Mouse (Mus musculus) ES-E14 (cell line): ENCODE measurements at regions not wholly inside any gene's neighbourhood (a gene's known extent, or its start where the extent isn't known, plus 50 kb on each side); places are given as distances from the start of the nearest gene placed in this dataset.
"Not testable (repeated sequence)": the region's sequence is repeated elsewhere in the genome, so short reads cannot be mapped to it uniquely, and the experiment has no call there.

ENCODE experiments used
- DNase-seq: peaks from one replicate; pipeline ENCODE4 v3.0.0-alpha.2; 2013; ENCODE audit warnings: low read depth, low spot score
- H3K27ac ChIP-seq: 2 replicates; pipeline ENCODE4 v1.5.1; 2012; ENCODE audit warnings: low read depth, mild to moderate bottlenecking, low read length, moderate library complexity, mixed read lengths; ENCODE audit not compliant: poor library complexity, insufficient read depth, severe bottlenecking
- H3K36me3 ChIP-seq: 2 replicates; pipeline ENCODE4 v1.6.1; 2012; ENCODE audit warnings: mild to moderate bottlenecking, low read length, moderate library complexity, mixed read lengths; ENCODE audit not compliant: control insufficient read depth, poor library complexity, insufficient read depth, severe bottlenecking
- H3K4me1 ChIP-seq, 2 experiments: fragments of 150-350 bp in 1 of 2; sonication (generic) in 1 of 2; 2 replicates each; pipeline ENCODE4 v1.6.1; 2012; ENCODE audit warnings: low read length in 2 of 2, mild to moderate bottlenecking in 1 of 2, mixed read lengths in 1 of 2; ENCODE audit not compliant: control insufficient read depth in 2 of 2, insufficient read depth in 2 of 2, poor library complexity in 1 of 2
- H3K4me3 ChIP-seq, 2 experiments: fragments of 150-350 bp in 1 of 2; sonication (generic) in 1 of 2; 2 replicates each; pipeline ENCODE4 v1.5.1; 2012; ENCODE audit warnings: low read length in 2 of 2, low read depth in 1 of 2, mild to moderate bottlenecking in 1 of 2, mixed read lengths in 1 of 2; ENCODE audit not compliant: insufficient read depth in 1 of 2, poor library complexity in 1 of 2, severe bottlenecking in 1 of 2
- H3K9ac ChIP-seq: 2 replicates; pipeline ENCODE4 v1.6.1; 2012; ENCODE audit warnings: low read depth, mild to moderate bottlenecking, low read length, mixed read lengths; ENCODE audit not compliant: poor library complexity, insufficient read depth, severe bottlenecking
- H3K9me3 ChIP-seq: fragments of 150-350 bp; sonication (generic); 2 replicates; pipeline ENCODE4 v1.6.1; 2012; ENCODE audit warnings: low read depth, mild to moderate bottlenecking, low read length; ENCODE audit not compliant: control insufficient read depth, insufficient read depth
- CHD2 ChIP-seq: IDR thresholded peaks from 2 replicates; pipeline ENCODE4 v1.6.1; 2014; ENCODE audit warnings: mild to moderate bottlenecking, low read depth, low read length, inconsistent platforms
- ZC3H11A ChIP-seq: IDR thresholded peaks from 2 replicates; pipeline ENCODE4 v1.6.1; 2012; ENCODE audit warnings: low read depth, mild to moderate bottlenecking, inconsistent platforms, low read length, borderline replicate concordance
- in situ Hi-C, 2 experiments: fragments of 600-800 bp; cut with MboI; formaldehyde crosslinking; loops; one replicate each; pipeline ENCODE4 v1.15.1; 2025; ENCODE audit warnings: low sequenced_read_pairs in 2 of 2, inconsistent platforms in 1 of 2; ENCODE audit not compliant: unreplicated experiment in 2 of 2

DNA sequence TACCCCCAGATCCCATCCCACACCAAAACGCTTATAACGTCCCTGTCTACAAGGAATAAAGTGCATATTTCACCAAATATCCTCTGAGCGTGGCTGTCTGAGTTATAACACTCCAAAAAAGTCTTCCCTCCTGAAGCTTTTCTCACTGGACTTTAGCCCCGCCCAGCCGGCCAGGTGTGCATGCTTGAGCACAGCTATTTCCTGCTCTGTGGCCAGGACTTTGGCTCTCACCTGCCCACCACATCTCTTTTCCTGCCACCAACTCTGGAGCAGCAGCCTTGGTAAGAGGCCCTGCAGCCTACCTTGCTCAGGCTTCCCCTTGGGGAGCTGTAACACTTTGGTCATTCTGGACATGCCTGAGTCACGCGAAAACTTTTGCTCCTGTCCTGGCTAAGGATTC lies 72.4 kb downstream of the Samt1 start:
- H3K4me1 ChIP-seq = no peaks in the 10 kb centered on the region
- H3K36me3 ChIP-seq = no peaks in the 10 kb centered on the region
- H3K27ac ChIP-seq = no peak overlapping the region
- no peak for DNase-seq
- in situ Hi-C loops = no loop called here
- H3K9ac ChIP-seq = no peak overlapping the region
- TF ChIP-seq CHD2 (no peak), ZC3H11A (no peak)
- H3K9me3 ChIP-seq = no peaks in the 10 kb centered on the region
- no peak overlapping the region for H3K4me3 ChIP-seq

DNA sequence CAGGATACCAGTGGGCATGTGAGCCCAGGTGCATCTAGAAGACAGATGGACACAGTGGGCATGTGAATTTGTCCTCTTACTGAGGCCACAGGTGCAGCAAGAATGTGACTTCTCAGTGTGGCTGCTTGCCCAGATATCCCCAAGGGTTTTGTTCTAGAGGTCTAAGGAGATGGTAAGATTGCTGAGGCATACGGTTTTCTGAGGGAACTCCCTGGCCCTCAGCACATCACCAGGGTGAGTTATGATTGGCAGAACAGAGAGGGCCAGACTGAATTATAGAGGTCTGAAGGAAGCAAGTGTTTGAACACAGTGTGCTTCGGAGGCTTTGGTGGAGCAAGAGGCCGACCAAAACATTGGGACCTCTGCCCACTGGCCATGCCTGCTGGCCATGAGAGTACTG lies 71.3 kb downstream of the Samt1 start:
- H3K9me3 ChIP-seq, H3K9ac ChIP-seq, H3K4me1 ChIP-seq, H3K4me3 ChIP-seq, H3K36me3 ChIP-seq, DNase-seq, in situ Hi-C loops, H3K27ac ChIP-seq: not testable (repeated sequence)
